Mouse (Mus musculus): ENCODE measurements around the gene Map3k7cl. TPM values are rescaled to one million over a fixed set of nuclear protein-coding genes. Genes with fewer than 3 reads are reported as not detected.

Map3k7cl gene
- polyA plus RNA-seq, 1 experiment from 2014 or later: 0.15 TPM

DNA sequence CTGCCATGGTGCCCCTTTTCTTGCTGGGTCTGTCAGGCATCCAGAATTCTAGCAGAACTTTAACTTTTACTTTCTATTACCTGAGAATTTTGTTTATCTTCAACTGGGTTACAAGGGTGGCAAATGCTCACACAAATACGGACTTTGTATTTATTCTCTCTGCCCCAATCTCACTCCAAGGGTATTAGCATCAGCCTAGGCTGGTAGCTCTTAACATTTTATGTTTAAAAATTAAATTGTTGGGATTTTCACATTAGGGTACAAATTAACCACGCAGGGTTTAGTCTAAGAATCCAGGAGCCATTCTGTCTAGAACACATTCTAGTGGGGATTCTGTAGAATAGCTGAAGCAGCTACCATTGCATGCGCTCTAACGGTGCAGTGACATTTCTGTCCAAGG is 8.4 kb downstream of the Map3k7cl start:
- Histone ChIP-seq H3K27me3 (ENCODE audit: control insufficient read depth, insufficient read depth, low read length) (no peaks in the 10 kb centered on the region), H3K27ac (ENCODE audit: low read depth, low read length) (no peak overlapping the region), H3K36me3 (ENCODE audit: control insufficient read depth, insufficient read depth, low read length) (no peaks in the 10 kb centered on the region), H3K4me3 (ENCODE audit: low read depth, low read length) (no peak overlapping the region), H3K9me3 (ENCODE audit: control insufficient read depth, low read length) (no peaks in the 10 kb centered on the region), H3K4me2 (ENCODE audit: low read depth, low read length, severe bottlenecking) (no peak overlapping the region), H3K4me1 (replicated peaks; ENCODE audit: control insufficient read depth, insufficient read depth, low read length) (no peaks in the 10 kb centered on the region), H3K9ac (ENCODE audit: low read length) (no peak overlapping the region)
- 88% methylated on average over 4 of the region's 4 CpGs for WGBS
- ATAC-seq (replicated peaks; ENCODE audit: low FRiP score): no peak
- no peak for DNase-seq (ENCODE audit: low spot score)

DNA sequence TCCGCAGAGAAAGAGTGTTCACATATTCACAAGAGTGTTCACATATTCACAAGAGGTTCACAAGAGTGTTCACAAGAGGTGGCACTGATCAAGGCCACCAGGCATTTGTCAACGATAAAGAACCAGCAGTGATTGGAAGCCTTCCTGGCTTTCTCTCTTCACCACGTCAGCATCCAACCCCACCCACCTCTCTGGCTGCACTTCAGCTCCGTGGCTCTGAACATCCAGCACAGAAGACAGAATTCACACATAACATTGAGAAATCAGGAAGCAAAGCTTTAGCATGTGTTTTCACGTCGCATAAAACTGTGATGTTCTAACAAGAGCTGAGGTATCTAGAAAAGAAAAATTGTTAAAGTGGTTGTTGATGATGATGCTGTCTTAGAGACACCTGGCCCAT is 10.4 kb downstream of the Map3k7cl start:
- Histone ChIP-seq H3K9ac (ENCODE audit: low read length) (no peak overlapping the region), H3K9me3 (ENCODE audit: control insufficient read depth, low read length) (no peaks in the 10 kb centered on the region), H3K4me3 (ENCODE audit: low read depth, low read length) (no peak overlapping the region), H3K27ac (ENCODE audit: low read depth, low read length) (no peak overlapping the region), H3K4me1 (replicated peaks; ENCODE audit: control insufficient read depth, insufficient read depth, low read length) (no peaks in the 10 kb centered on the region), H3K27me3 (ENCODE audit: control insufficient read depth, insufficient read depth, low read length) (no peaks in the 10 kb centered on the region), H3K36me3 (ENCODE audit: control insufficient read depth, insufficient read depth, low read length) (no peaks in the 10 kb centered on the region), H3K4me2 (ENCODE audit: low read depth, low read length, severe bottlenecking) (no peak overlapping the region)
- DNase-seq (ENCODE audit: low spot score): no peak
- no peak for ATAC-seq (replicated peaks; ENCODE audit: low FRiP score)
- 79% methylated on average over 6 of the region's 6 CpGs for WGBS

DNA sequence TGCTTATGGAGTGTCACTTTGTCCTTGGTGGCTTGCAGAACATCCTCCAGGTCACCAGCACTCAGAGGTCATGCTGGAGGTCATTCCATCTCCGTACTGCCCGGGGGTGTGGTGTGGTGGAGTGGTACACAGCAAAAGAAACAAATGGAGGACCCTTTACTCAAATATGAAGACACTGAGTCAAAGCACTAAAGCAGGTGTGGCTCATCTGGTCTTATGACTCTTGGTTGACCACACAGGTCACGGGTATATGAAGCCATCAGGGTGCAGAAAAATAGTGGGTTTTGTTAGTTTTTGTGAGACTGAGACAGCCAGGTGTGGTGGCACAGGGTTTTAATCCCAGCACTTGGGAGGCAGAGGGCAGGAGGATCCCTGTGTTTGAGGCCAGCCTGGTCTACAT is 11.4 kb downstream of the Map3k7cl start:
- Histone ChIP-seq H3K4me1 (replicated peaks; ENCODE audit: control insufficient read depth, insufficient read depth, low read length) (no peaks in the 10 kb centered on the region), H3K27me3 (ENCODE audit: control insufficient read depth, insufficient read depth, low read length) (no peaks in the 10 kb centered on the region), H3K27ac (ENCODE audit: low read depth, low read length) (no peak overlapping the region), H3K4me3 (ENCODE audit: low read depth, low read length) (no peak overlapping the region), H3K9me3 (ENCODE audit: control insufficient read depth, low read length) (no peaks in the 10 kb centered on the region), H3K4me2 (ENCODE audit: low read depth, low read length, severe bottlenecking) (no peak overlapping the region), H3K9ac (ENCODE audit: low read length) (no peak overlapping the region), H3K36me3 (ENCODE audit: control insufficient read depth, insufficient read depth, low read length) (no peaks in the 10 kb centered on the region)
- ATAC-seq (replicated peaks; ENCODE audit: low FRiP score): no peak
- WGBS: 77% methylated on average over 3 of the region's 3 CpGs
- no peak for DNase-seq (ENCODE audit: low spot score)

DNA sequence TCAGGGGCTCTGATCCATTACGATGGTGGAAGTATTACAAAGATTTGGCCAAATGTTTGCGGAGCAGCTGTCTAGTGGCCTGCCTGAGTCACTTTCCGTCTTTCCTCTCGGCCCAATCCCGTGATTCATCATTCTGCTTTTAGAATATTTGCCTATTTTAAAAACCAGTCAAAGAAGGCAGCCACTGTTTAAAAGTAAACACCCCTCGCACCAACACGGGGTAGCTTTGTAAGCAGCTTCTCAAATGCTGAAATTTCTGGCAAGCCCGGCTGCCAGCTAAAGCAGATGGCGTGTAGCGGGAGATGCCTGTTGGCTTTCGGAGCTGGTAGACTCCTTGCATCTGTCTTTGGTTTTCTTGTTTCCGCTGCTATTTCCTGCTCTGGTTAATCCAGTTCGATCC is 14.4 kb downstream of the Map3k7cl start:
- Histone ChIP-seq H3K9me3 (ENCODE audit: control insufficient read depth, low read length) (no peaks in the 10 kb centered on the region), H3K36me3 (ENCODE audit: control insufficient read depth, insufficient read depth, low read length) (no peaks in the 10 kb centered on the region), H3K4me2 (ENCODE audit: low read depth, low read length, severe bottlenecking) (no peak overlapping the region), H3K4me3 (ENCODE audit: low read depth, low read length) (no peak overlapping the region), H3K27ac (ENCODE audit: low read depth, low read length) (no peak overlapping the region), H3K4me1 (replicated peaks; ENCODE audit: control insufficient read depth, insufficient read depth, low read length) (no peaks in the 10 kb centered on the region), H3K27me3 (ENCODE audit: control insufficient read depth, insufficient read depth, low read length) (no peaks in the 10 kb centered on the region), H3K9ac (ENCODE audit: low read length) (no peak overlapping the region)
- WGBS: 88% methylated on average over 13 of the region's 13 CpGs
- ATAC-seq (replicated peaks; ENCODE audit: low FRiP score) (no peak), DNase-seq (ENCODE audit: low spot score) (no peak)

DNA sequence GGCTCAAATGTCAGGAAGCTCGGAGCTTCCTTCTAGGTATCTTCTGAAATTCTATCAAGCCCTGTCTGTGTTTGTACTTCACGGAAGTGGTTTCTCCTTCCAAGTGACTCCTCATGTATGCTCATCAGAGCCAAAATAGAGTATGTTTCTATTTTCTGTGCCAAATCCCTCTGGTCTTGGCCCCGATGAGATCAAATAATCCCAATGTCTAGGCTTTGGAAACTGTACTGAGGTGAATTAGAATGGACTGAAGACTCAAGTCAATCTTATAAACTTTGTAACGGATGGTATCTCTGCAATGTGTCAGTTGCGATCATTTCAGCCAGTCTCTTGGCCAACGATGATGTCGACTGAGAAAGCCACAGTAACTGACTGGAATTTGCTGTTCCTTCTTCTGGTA is 15.1 kb downstream of the Map3k7cl start:
- Histone ChIP-seq H3K9me3 (ENCODE audit: control insufficient read depth, low read length) (no peaks in the 10 kb centered on the region), H3K4me2 (ENCODE audit: low read depth, low read length, severe bottlenecking) (no peak overlapping the region), H3K27me3 (ENCODE audit: control insufficient read depth, insufficient read depth, low read length) (no peaks in the 10 kb centered on the region), H3K4me3 (ENCODE audit: low read depth, low read length) (no peak overlapping the region), H3K9ac (ENCODE audit: low read length) (no peak overlapping the region), H3K36me3 (ENCODE audit: control insufficient read depth, insufficient read depth, low read length) (no peaks in the 10 kb centered on the region), H3K27ac (ENCODE audit: low read depth, low read length) (no peak overlapping the region), H3K4me1 (replicated peaks; ENCODE audit: control insufficient read depth, insufficient read depth, low read length) (no peaks in the 10 kb centered on the region)
- ATAC-seq (replicated peaks; ENCODE audit: low FRiP score) (no peak), DNase-seq (ENCODE audit: low spot score) (no peak)
- 93% methylated on average over 7 of the region's 7 CpGs for WGBS

DNA sequence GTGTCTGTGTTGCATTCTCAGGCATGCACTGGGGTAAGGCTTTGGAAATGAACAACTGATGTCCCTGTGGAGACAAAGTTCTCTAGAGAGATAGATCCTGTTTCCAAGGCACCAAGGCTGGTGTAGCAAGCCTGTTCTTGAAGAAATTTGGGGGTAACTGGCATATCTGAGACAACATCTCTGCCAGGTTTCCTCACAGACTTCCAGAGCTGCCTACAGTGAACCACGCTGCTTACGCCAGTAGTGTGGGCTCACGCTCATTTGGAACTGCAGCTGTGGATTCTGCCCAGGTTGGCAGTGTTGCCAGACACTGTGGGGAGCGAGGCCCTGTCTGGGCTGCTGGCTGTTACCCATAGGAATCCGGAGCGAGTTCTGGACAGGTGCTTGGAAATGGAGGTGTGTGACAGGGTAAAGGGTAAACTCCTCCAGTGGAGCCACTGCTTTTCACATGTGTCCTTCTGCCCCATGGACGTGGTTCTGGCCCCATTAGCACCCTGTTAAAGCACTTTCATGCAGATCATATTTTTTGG is 16.5 kb downstream of the Map3k7cl start:
- Histone ChIP-seq H3K36me3 (ENCODE audit: control insufficient read depth, insufficient read depth, low read length) (no peaks in the 10 kb centered on the region), H3K9me3 (ENCODE audit: control insufficient read depth, low read length) (no peaks in the 10 kb centered on the region), H3K4me1 (replicated peaks; ENCODE audit: control insufficient read depth, insufficient read depth, low read length) (no peaks in the 10 kb centered on the region), H3K27me3 (ENCODE audit: control insufficient read depth, insufficient read depth, low read length) (no peaks in the 10 kb centered on the region), H3K4me2 (ENCODE audit: low read depth, low read length, severe bottlenecking) (no peak overlapping the region), H3K27ac (ENCODE audit: low read depth, low read length) (no peak overlapping the region), H3K9ac (ENCODE audit: low read length) (no peak overlapping the region), H3K4me3 (ENCODE audit: low read depth, low read length) (no peak overlapping the region)
- WGBS: 93% methylated on average over 7 of the region's 7 CpGs
- DNase-seq (ENCODE audit: low spot score): no peak
- no peak for ATAC-seq (replicated peaks; ENCODE audit: low FRiP score)

DNA sequence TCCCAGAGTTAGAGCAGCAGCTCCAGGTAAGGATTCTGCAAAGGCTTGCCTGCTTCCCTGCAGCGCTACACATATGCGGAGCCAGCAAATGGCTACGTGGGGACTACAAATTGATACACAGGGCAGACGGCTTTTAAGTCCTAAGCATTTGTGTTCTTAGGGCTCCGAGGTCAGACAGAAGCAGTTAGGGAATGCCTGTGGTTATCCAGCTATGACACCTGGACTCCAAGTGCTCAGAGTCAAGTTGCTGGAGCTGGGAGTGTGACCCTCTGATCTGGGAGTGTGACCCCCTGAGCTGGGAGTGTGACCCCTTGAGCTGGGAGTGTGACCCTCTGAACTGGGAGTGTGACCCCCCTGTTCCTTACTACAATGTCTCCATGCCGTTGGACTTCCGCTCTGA is 17.2 kb downstream of the Map3k7cl start:
- ATAC-seq (replicated peaks; ENCODE audit: low FRiP score) (no peak), DNase-seq (ENCODE audit: low spot score) (no peak)
- H3K27me3 ChIP-seq (ENCODE audit: control insufficient read depth, insufficient read depth, low read length): no peaks in the 10 kb centered on the region
- H3K9ac ChIP-seq (ENCODE audit: low read length): no peak overlapping the region
- H3K36me3 ChIP-seq (ENCODE audit: control insufficient read depth, insufficient read depth, low read length): no peaks in the 10 kb centered on the region
- H3K4me3 ChIP-seq (ENCODE audit: low read depth, low read length): no peak overlapping the region
- 79% methylated on average over 7 of the region's 7 CpGs for WGBS
- H3K9me3 ChIP-seq (ENCODE audit: control insufficient read depth, low read length): no peaks in the 10 kb centered on the region
- H3K4me1 ChIP-seq (replicated peaks; ENCODE audit: control insufficient read depth, insufficient read depth, low read length): no peaks in the 10 kb centered on the region
- H3K4me2 ChIP-seq (ENCODE audit: low read depth, low read length, severe bottlenecking): no peak overlapping the region
- no peak overlapping the region for H3K27ac ChIP-seq (ENCODE audit: low read depth, low read length)

DNA sequence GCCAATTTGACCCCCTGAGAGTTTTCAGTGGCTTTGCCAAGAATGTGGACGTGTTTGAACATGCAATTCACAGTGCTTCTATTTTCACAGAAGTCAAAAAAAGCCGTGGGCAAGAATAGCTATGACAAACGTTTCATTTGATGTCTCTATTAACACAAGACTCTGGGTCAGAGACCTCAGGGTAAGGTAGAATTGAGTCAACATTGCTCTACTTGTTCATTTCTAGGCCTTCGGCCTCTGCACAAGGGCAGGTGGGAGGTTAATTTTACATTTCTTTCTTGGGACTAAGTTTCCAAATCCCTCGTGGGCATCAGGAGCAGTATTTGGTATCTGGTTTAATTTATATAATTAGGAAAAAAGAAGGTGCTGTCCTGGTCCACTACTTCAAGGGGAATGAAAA is 20.3 kb downstream of the Map3k7cl start:
- ATAC-seq (replicated peaks; ENCODE audit: low FRiP score): no peak
- H3K9ac ChIP-seq (ENCODE audit: low read length): no peak overlapping the region
- no peak overlapping the region for H3K4me2 ChIP-seq (ENCODE audit: low read depth, low read length, severe bottlenecking)
- no peaks in the 10 kb centered on the region for H3K9me3 ChIP-seq (ENCODE audit: control insufficient read depth, low read length)
- no peak overlapping the region for H3K4me3 ChIP-seq (ENCODE audit: low read depth, low read length)
- no peaks in the 10 kb centered on the region for H3K36me3 ChIP-seq (ENCODE audit: control insufficient read depth, insufficient read depth, low read length)
- no peak overlapping the region for H3K27ac ChIP-seq (ENCODE audit: low read depth, low read length)
- 81% methylated on average over 5 of the region's 5 CpGs for WGBS
- H3K4me1 ChIP-seq (replicated peaks; ENCODE audit: control insufficient read depth, insufficient read depth, low read length): no peaks in the 10 kb centered on the region
- DNase-seq (ENCODE audit: low spot score): no peak
- H3K27me3 ChIP-seq (ENCODE audit: control insufficient read depth, insufficient read depth, low read length): no peaks in the 10 kb centered on the region

DNA sequence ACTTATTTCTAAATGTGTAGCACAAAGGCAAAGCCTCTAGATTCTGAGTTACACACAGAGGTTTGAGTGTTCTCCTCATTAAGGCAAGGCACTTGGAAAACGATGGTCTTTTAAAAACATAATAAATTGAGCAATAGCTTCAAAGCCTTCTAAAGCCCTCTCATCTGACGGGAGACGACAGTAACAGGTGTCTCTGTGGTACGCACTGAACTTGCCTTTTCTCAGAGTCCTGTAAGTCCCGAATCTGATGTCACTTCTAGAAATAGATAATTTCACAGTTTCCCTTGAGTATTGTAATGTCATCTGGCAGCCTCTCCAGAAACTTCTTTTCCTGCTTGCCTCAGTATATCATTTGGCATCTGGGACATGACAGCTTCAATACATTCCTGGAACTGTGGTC is 21.0 kb downstream of the Map3k7cl start:
- H3K27me3 ChIP-seq (ENCODE audit: control insufficient read depth, insufficient read depth, low read length): no peaks in the 10 kb centered on the region
- no peaks in the 10 kb centered on the region for H3K36me3 ChIP-seq (ENCODE audit: control insufficient read depth, insufficient read depth, low read length)
- no peak overlapping the region for H3K9ac ChIP-seq (ENCODE audit: low read length)
- H3K9me3 ChIP-seq (ENCODE audit: control insufficient read depth, low read length): no peaks in the 10 kb centered on the region
- DNase-seq (ENCODE audit: low spot score) (no peak), ATAC-seq (replicated peaks; ENCODE audit: low FRiP score) (no peak)
- 78% methylated on average over 5 of the region's 5 CpGs for WGBS
- no peaks in the 10 kb centered on the region for H3K4me1 ChIP-seq (replicated peaks; ENCODE audit: control insufficient read depth, insufficient read depth, low read length)
- H3K4me3 ChIP-seq (ENCODE audit: low read depth, low read length): no peak overlapping the region
- no peak overlapping the region for H3K27ac ChIP-seq (ENCODE audit: low read depth, low read length)
- H3K4me2 ChIP-seq (ENCODE audit: low read depth, low read length, severe bottlenecking): no peak overlapping the region

Data from forebrain, embryonic 11.5 days (tissue).